ENCODE assay signal across 10 mouse cellular contexts in the genomic region with DNA sequence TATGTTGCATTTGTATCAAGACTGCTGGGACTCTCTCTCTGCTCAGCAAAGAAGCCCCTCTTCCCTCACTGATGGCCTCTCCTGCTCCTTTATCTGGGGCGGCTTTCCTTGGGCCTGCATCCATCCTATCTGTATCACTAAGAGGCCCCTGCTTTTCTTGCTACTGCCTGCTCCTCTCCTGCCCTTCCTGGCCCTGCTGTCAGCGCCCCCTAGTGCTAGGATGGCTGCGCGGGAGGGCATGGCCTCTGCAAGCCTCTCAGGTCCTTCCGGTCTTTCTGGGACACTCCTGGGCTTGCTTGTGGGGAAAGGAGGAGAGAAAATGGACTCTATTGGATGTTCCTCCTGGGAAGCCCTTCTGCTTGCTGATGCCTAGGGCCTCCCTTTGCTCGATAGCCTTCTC. TPM values are rescaled to one million over a fixed set of nuclear protein-coding genes. Genes with fewer than 3 reads are reported as not detected.
DNase-seq lines count a peak whose midpoint lies in the region; ATAC-seq and TF ChIP-seq lines count a peak whose summit lies in the region.
"Had no signal": no experiment of that assay in that cellular context is flagged by ENCODE, and none has a peak within 500 bp of the region (broad histone marks: within the 10 kb centered on the region; RNA-seq: fewer than 3 reads in every experiment).

No protein-coding gene starts in this region.

- TF ChIP-seq POLR2A in kidney, adult 2 months (IDR thresholded peaks at IDR 0.05; ENCODE audit: low read depth, low read length), result no peak
- no peak for TF ChIP-seq POLR2A in cortical plate, adult 2 months (IDR thresholded peaks at IDR 0.05; ENCODE audit: extremely low read depth, insufficient read depth, low read length)
- no peak for TF ChIP-seq POLR2A in olfactory bulb, adult 2 months (IDR thresholded peaks at IDR 0.05; ENCODE audit: insufficient read depth, low read depth, low read length)

- intact Hi-C loops in heart, postnatal 10 days (cut with DNase I), result loop anchor here (5.0 kb wide), 3 partner anchors 106 to 441 kb away; no protein-coding TSS in a partner anchor

- peak; percentile 90 for TF ChIP-seq CTCF in kidney, adult 2 months (conservative IDR thresholded peaks at IDR 0.05; ENCODE audit: insufficient read depth, insufficient read length, low read depth, low read length)
- TF ChIP-seq CTCF in cortical plate, adult 2 months (IDR thresholded peaks at IDR 0.05; ENCODE audit: extremely low read depth, insufficient read depth, low read length), result peak; percentile 68
- TF ChIP-seq CTCF in olfactory bulb, adult 2 months (IDR thresholded peaks at IDR 0.05; ENCODE audit: insufficient read depth, low read depth, low read length), result peak; percentile 80

- no peak overlapping the region for H3K27ac ChIP-seq in kidney, adult 2 months (ENCODE audit: insufficient read depth, low read depth, low read length)
- H3K27ac ChIP-seq in kidney, embryonic 16.5 days (ENCODE audit: low read length), result no peak overlapping the region
- no peak overlapping the region for H3K27ac ChIP-seq in cortical plate, adult 2 months (ENCODE audit: insufficient read depth, low read length)
- no peak overlapping the region for H3K27ac ChIP-seq in liver, embryonic 12.5 days
- no peak overlapping the region for H3K27ac ChIP-seq in olfactory bulb, adult 2 months (ENCODE audit: insufficient read depth, low read depth, low read length)
- H3K27ac ChIP-seq: neural tube, embryonic 13.5 days had no signal

- H3K4me2 ChIP-seq in kidney, embryonic 16.5 days (replicated peaks; ENCODE audit: low read depth, low read length), result no peak overlapping the region
- H3K4me2 ChIP-seq in liver, embryonic 12.5 days, result no peak overlapping the region
- H3K4me2 ChIP-seq: neural tube, embryonic 13.5 days had no signal

- no peak overlapping the region for H3K4me3 ChIP-seq in kidney, adult 2 months (ENCODE audit: insufficient read depth, low read depth, low read length)
- H3K4me3 ChIP-seq in kidney, embryonic 16.5 days (ENCODE audit: low read length), result no peak overlapping the region
- no peak overlapping the region for H3K4me3 ChIP-seq in cortical plate, adult 2 months (ENCODE audit: insufficient read depth, low read length)
- no peak overlapping the region for H3K4me3 ChIP-seq in liver, embryonic 12.5 days
- H3K4me3 ChIP-seq in olfactory bulb, adult 2 months (ENCODE audit: insufficient read depth, low read depth, low read length), result no peak overlapping the region
- H3K4me3 ChIP-seq: erythroblast, embryonic 14.5 days; neural tube, embryonic 13.5 days had no signal

- H3K4me1 ChIP-seq in kidney, adult 2 months (ENCODE audit: control insufficient read depth, insufficient read depth, low read length), result peaks cover 29% of the 10 kb centered on the region
- peaks cover 48% of the 10 kb centered on the region for H3K4me1 ChIP-seq in kidney, embryonic 16.5 days (ENCODE audit: insufficient read depth, low read length)
- no peaks in the 10 kb centered on the region for H3K4me1 ChIP-seq in cortical plate, adult 2 months (ENCODE audit: control insufficient read depth, insufficient read depth, low read length)
- H3K4me1 ChIP-seq in liver, embryonic 12.5 days, result peaks cover 40% of the 10 kb centered on the region
- H3K4me1 ChIP-seq in olfactory bulb, adult 2 months (ENCODE audit: control insufficient read depth, insufficient read depth, low read length), result no peaks in the 10 kb centered on the region

- no peaks in the 10 kb centered on the region for H3K36me3 ChIP-seq in kidney, adult 2 months (ENCODE audit: control insufficient read depth, insufficient read depth, low read length)
- H3K36me3 ChIP-seq in kidney, embryonic 16.5 days (ENCODE audit: insufficient read depth, low read length), result no peaks in the 10 kb centered on the region
- H3K36me3 ChIP-seq in liver, embryonic 12.5 days, result no peaks in the 10 kb centered on the region
- H3K36me3 ChIP-seq: neural tube, embryonic 13.5 days had no signal

- no peak for ATAC-seq in kidney, embryonic 16.5 days (ENCODE audit: low FRiP score, low TSS enrichment)
- peak; percentile 76 for ATAC-seq in liver, embryonic 12.5 days

- no peaks in the 10 kb centered on the region for H3K9me3 ChIP-seq in kidney, embryonic 16.5 days (ENCODE audit: low read length)
- H3K9me3 ChIP-seq in liver, embryonic 12.5 days (replicated peaks), result no peaks in the 10 kb centered on the region
- H3K9me3 ChIP-seq: neural tube, embryonic 13.5 days had no signal

- no peak overlapping the region for H3K9ac ChIP-seq in kidney, embryonic 16.5 days (replicated peaks; ENCODE audit: low read length)
- H3K9ac ChIP-seq in liver, embryonic 12.5 days, result no peak overlapping the region
- H3K9ac ChIP-seq: neural tube, embryonic 13.5 days had no signal

- 18% methylated on average over 6 of the region's 6 CpGs for WGBS in kidney, adult 2 months
- WGBS in kidney, embryonic 16.5 days, result 16% methylated on average over 6 of the region's 6 CpGs
- 6% methylated on average over 6 of the region's 6 CpGs for WGBS in liver, embryonic 12.5 days (ENCODE audit: insufficient replicate concordance)
- WGBS in olfactory bulb, adult 2 months, result 35% methylated on average over 6 of the region's 6 CpGs

- DNase-seq in kidney, adult 2 months, result peak; percentile 87
- peak; percentile 70 for DNase-seq in adipocyte (ENCODE audit: low spot score)
- peak; percentile 89 to 94 for DNase-seq in heart, postnatal 10 days
- DNase-seq in thymus, postnatal 36 days, result peak; percentile 71 to 78

- H3K27me3 ChIP-seq in kidney, adult 2 months (replicated peaks; ENCODE audit: control insufficient read depth, insufficient read depth, low read length), result no peaks in the 10 kb centered on the region
- H3K27me3 ChIP-seq in kidney, embryonic 16.5 days (ENCODE audit: insufficient read depth, low read length), result peaks cover 17% of the 10 kb centered on the region; the same call in 1 of the 2 replicates
- peaks cover 83% of the 10 kb centered on the region for H3K27me3 ChIP-seq in liver, embryonic 12.5 days (replicated peaks)

RNA-seq across cellular contexts. Expression of a gene that starts 9.2 kb away (rescaled TPM):
- 58.5 and 66.9 TPM in 2 replicates for polyA plus RNA-seq in kidney, adult 2 months (2012; rRNA removed)
- polyA plus RNA-seq in kidney, embryonic 16.5 days (2015; fragmentation: Nextera tagmentation; extraction: Ambion mirVana), result 10.3 TPM in 2 replicates
- polyA plus RNA-seq in cortical plate, adult 2 months (2012; rRNA removed), result 2.7 and 2.9 TPM in 2 replicates
- total RNA-seq in heart, postnatal 10 days (2021), result 10 to 100 TPM; 17.3 to 18.4 TPM
- polyA plus RNA-seq in liver, embryonic 12.5 days (2016; fragmentation: Nextera tagmentation; extraction: Ambion mirVana), result 1.1 and 1.4 TPM in 2 replicates
- not detected in 2 replicates for polyA plus RNA-seq in olfactory bulb, adult 2 months (2012; ENCODE audit: insufficient read depth, insufficient read length, low replicate concordance, missing spikeins)

RNA-seq across cellular contexts. Expression of a gene that starts 27.0 kb away (rescaled TPM):
- not detected in 2 replicates for polyA plus RNA-seq in kidney, adult 2 months (2012; rRNA removed)
- polyA plus RNA-seq in kidney, embryonic 16.5 days (2015; fragmentation: Nextera tagmentation; extraction: Ambion mirVana), result not detected in 2 replicates
- polyA plus RNA-seq in cortical plate, adult 2 months (2012; rRNA removed), result not detected in 2 replicates
- total RNA-seq in heart, postnatal 10 days (2021), result not detected
- not detected in 2 replicates for polyA plus RNA-seq in liver, embryonic 12.5 days (2016; fragmentation: Nextera tagmentation; extraction: Ambion mirVana)
- polyA plus RNA-seq in olfactory bulb, adult 2 months (2012; ENCODE audit: insufficient read depth, insufficient read length, low replicate concordance, missing spikeins), result not detected in 2 replicates
- polyA plus RNA-seq: erythroblast, embryonic 14.5 days; neural tube, embryonic 13.5 days had no signal
